Mouse (Mus musculus) ovary, postnatal 10 days (tissue): ENCODE results near the gene Olfr736.

Experiments used
- DNase-seq: peaks from one replicate; pipeline ENCODE4 v3.0.0; 2022; ENCODE audit warnings: low spot score

Gene Olfr736

GRCm38 (mm10) chr14:50380863-50381262, at the start of gene Olfr736:
Gene Olfr736, plus strand, starts transcription at chr14:50381163.
- DNase-seq: no peak

- no peak for DNase-seq
Observed at GRCm38 (mm10) chr14:50348796-50349195, 32.2 kb upstream of the Olfr736 start, which contains the start of gene Olfr735. Gene Olfr735, minus strand, starts transcription at chr14:50348872.

GRCm38 (mm10) chr14:50352438-50352837, 28.5 kb upstream of the Olfr736 start:
- DNase-seq: no peak

GRCm38 (mm10) chr14:50356725-50357124, 24.2 kb upstream of the Olfr736 start:
- no peak for DNase-seq

- DNase-seq: no peak
Observed at GRCm38 (mm10) chr14:50357593-50357992, 23.4 kb upstream of the Olfr736 start, which contains the start of gene Tlr11. Gene Tlr11, plus strand, starts transcription at chr14:50357914.

GRCm38 (mm10) chr14:50360480-50360879, 20.5 kb upstream of the Olfr736 start:
- DNase-seq: no peak

GRCm38 (mm10) chr14:50363561-50363960, 17.4 kb upstream of the Olfr736 start:
- DNase-seq: no peak

- no peak for DNase-seq
Observed at GRCm38 (mm10) chr14:50407268-50407667, 26.3 kb downstream of the Olfr736 start, which contains the start of gene Olfr738. Gene Olfr738, plus strand, starts transcription at chr14:50407568.

GRCm38 (mm10) chr14:50418326-50418725, 37.4 kb downstream of the Olfr736 start, which contains the start of gene Olfr739:
Gene Olfr739, plus strand, starts transcription at chr14:50418626.
- no peak for DNase-seq
